Mouse (Mus musculus) forebrain, embryonic 13.5 days (tissue): ENCODE data around the gene Brap. TPM values are rescaled to one million over a fixed set of nuclear protein-coding genes. Genes with fewer than 3 reads are reported as not detected.
A peak's percentile ranks its signal among the peaks of the same experiment; 100 is the strongest.
"Not testable (repeated sequence)": the region's sequence is repeated elsewhere in the genome, so short reads cannot be mapped to it uniquely, and the experiment has no call there.

Source experiments
- ATAC-seq: fragments of 200-750 bp; cut with Nextera tagmentation; 2 replicates; pipeline ENCODE4 v1.8.0; 2017
- H3K27ac ChIP-seq: fragments of 300-500 bp; sonication (generic); 2 replicates; pipeline ENCODE4 v1.5.1; 2015; ENCODE audit warnings: inconsistent platforms, mild to moderate bottlenecking, moderate library complexity
- H3K27me3 ChIP-seq: fragments of 300-500 bp; sonication (generic); 2 replicates; pipeline ENCODE4 v1.6.1; 2015; ENCODE audit warnings: mild to moderate bottlenecking, inconsistent platforms
- H3K36me3 ChIP-seq: fragments of 300-500 bp; sonication (generic); 2 replicates; pipeline ENCODE4 v1.6.1; 2015; ENCODE audit warnings: mild to moderate bottlenecking, inconsistent platforms; ENCODE audit not compliant: poor library complexity, severe bottlenecking
- H3K4me1 ChIP-seq: fragments of 300-500 bp; sonication (generic); 2 replicates; pipeline ENCODE4 v1.6.1; 2015; ENCODE audit warnings: inconsistent platforms
- H3K4me2 ChIP-seq: fragments of 300-500 bp; sonication (generic); 2 replicates; pipeline ENCODE4 v1.6.1; 2015; ENCODE audit warnings: inconsistent platforms, mild to moderate bottlenecking, moderate library complexity
- H3K4me3 ChIP-seq: fragments of 300-500 bp; sonication (generic); 2 replicates; pipeline ENCODE4 v1.5.1; 2015; ENCODE audit warnings: mild to moderate bottlenecking, inconsistent platforms
- H3K9ac ChIP-seq: fragments of 300-500 bp; sonication (generic); 2 replicates; pipeline ENCODE4 v1.6.1; 2015; ENCODE audit warnings: mild to moderate bottlenecking, inconsistent platforms
- H3K9me3 ChIP-seq: fragments of 300-500 bp; sonication (generic); replicated peaks from 2 replicates; pipeline ENCODE4 v1.6.1; 2016; ENCODE audit warnings: inconsistent platforms
- WGBS: fragments of 180-500 bp; shearing (Covaris S2); methylation state at CpG from one replicate; pipeline ENCODE4 v1.1.7; 2015; 5-methylcytosine and 5-hydroxymethylcytosine counted together
- polyA plus RNA-seq: library from polyadenylated mRNA; unstranded; fragments of >200 nt; fragmentation: Nextera tagmentation; extraction: Ambion mirVana; gene quantifications from 2 replicates; pipeline ENCODE4 v1.2.1, GENCODE M21; 2015

Gene Brap
- polyA plus RNA-seq, 1 experiment from 2014 or later: 42.7 TPM

- WGBS: 82% methylated on average over 6 of the region's 6 CpGs
- Histone ChIP-seq H3K4me3 (no peak overlapping the region), H3K36me3 (peaks cover 73% of the 10 kb centered on the region), H3K4me2 (no peak overlapping the region), H3K27ac (no peak overlapping the region), H3K27me3 (no peaks in the 10 kb centered on the region), H3K9ac (no peak overlapping the region), H3K9me3 (no peaks in the 10 kb centered on the region), H3K4me1 (no peaks in the 10 kb centered on the region)
- no peak for ATAC-seq
Measured at GRCm38 (mm10) chr5:121685495-121685894, 25.1 kb downstream of the Brap start.

- peaks cover 65% of the 10 kb centered on the region for H3K36me3 ChIP-seq
- no peaks in the 10 kb centered on the region for H3K27me3 ChIP-seq
- 83% methylated on average over 15 of the region's 15 CpGs for WGBS
Measured at GRCm38 (mm10) chr5:121686113-121686898, 25.9 kb downstream of the Brap start.

GRCm38 (mm10) chr5:121690482-121691211 lies 30.3 kb downstream of the Brap start:
- H3K27ac ChIP-seq: no peak overlapping the region
- no peak overlapping the region for H3K9ac ChIP-seq
- WGBS: 81% methylated on average over 7 of the region's 7 CpGs

More at GRCm38 (mm10) chr5:121686113-121686898, 25.9 kb downstream of the Brap start:
- no peak overlapping the region for H3K27ac ChIP-seq
- no peak overlapping the region for H3K4me2 ChIP-seq
- ATAC-seq: no peak
- no peak overlapping the region for H3K9ac ChIP-seq
- no peak overlapping the region for H3K4me3 ChIP-seq
- H3K4me1 ChIP-seq: no peaks in the 10 kb centered on the region
- no peaks in the 10 kb centered on the region for H3K9me3 ChIP-seq

GRCm38 (mm10) chr5:121691436-121691835 lies 31.1 kb downstream of the Brap start:
- H3K4me1 ChIP-seq, H3K27me3 ChIP-seq, H3K9ac ChIP-seq, H3K4me2 ChIP-seq, H3K27ac ChIP-seq, H3K9me3 ChIP-seq, ATAC-seq, H3K4me3 ChIP-seq: not testable (repeated sequence)
- peaks cover 16% of the 10 kb centered on the region for H3K36me3 ChIP-seq
- WGBS: 85% methylated on average over 7 of the region's 7 CpGs

More at GRCm38 (mm10) chr5:121690482-121691211, 30.3 kb downstream of the Brap start:
- Histone ChIP-seq H3K4me1 (no peaks in the 10 kb centered on the region), H3K4me3 (no peak overlapping the region), H3K27me3 (no peaks in the 10 kb centered on the region), H3K9me3 (no peaks in the 10 kb centered on the region), H3K4me2 (no peak overlapping the region), H3K36me3 (peaks cover 24% of the 10 kb centered on the region)
- ATAC-seq: no peak

GRCm38 (mm10) chr5:121692897-121693296 lies 32.5 kb downstream of the Brap start:
- 0 out of 2 replicates have a peak, but pooled peaks cover 1% of the 10 kb centered on the region for H3K36me3 ChIP-seq
- 73% methylated on average over 4 of the region's 4 CpGs for WGBS
- no peak overlapping the region for H3K4me2 ChIP-seq
- no peak for ATAC-seq
- no peak overlapping the region for H3K27ac ChIP-seq
- no peaks in the 10 kb centered on the region for H3K4me1 ChIP-seq
- no peaks in the 10 kb centered on the region for H3K27me3 ChIP-seq
- H3K4me3 ChIP-seq: no peak overlapping the region
- H3K9me3 ChIP-seq: no peaks in the 10 kb centered on the region
- no peak overlapping the region for H3K9ac ChIP-seq

- Histone ChIP-seq H3K9me3 (no peaks in the 10 kb centered on the region), H3K27ac (no peak overlapping the region), H3K4me1 (no peaks in the 10 kb centered on the region), H3K4me2 (no peak overlapping the region), H3K4me3 (no peak overlapping the region), H3K9ac (no peak overlapping the region), H3K36me3 (no peaks in the 10 kb centered on the region), H3K27me3 (no peaks in the 10 kb centered on the region)
- ATAC-seq: no peak
- 48% methylated on average over 6 of the region's 6 CpGs for WGBS
Measured at GRCm38 (mm10) chr5:121696761-121697160, 36.4 kb downstream of the Brap start.

- Histone ChIP-seq H3K9me3 (no peaks in the 10 kb centered on the region), H3K27me3 (no peaks in the 10 kb centered on the region), H3K4me2 (no peak overlapping the region), H3K9ac (no peak overlapping the region), H3K4me1 (peaks cover 5% of the 10 kb centered on the region), H3K36me3 (no peaks in the 10 kb centered on the region), H3K27ac (no peak overlapping the region), H3K4me3 (no peak overlapping the region)
- ATAC-seq: no peak
- WGBS: 63% methylated on average over 5 of the region's 5 CpGs
Measured at GRCm38 (mm10) chr5:121699891-121700290, 39.5 kb downstream of the Brap start.

- Histone ChIP-seq H3K4me1 (peaks cover 8% of the 10 kb centered on the region), H3K9ac (no peak overlapping the region; the same call in 1 of the 2 replicates), H3K9me3 (no peaks in the 10 kb centered on the region), H3K4me2 (no peak overlapping the region), H3K36me3 (no peaks in the 10 kb centered on the region), H3K4me3 (no peak overlapping the region), H3K27ac (no peak overlapping the region), H3K27me3 (no peaks in the 10 kb centered on the region)
- WGBS: 35% methylated on average over 11 of the region's 11 CpGs
- ATAC-seq: no peak
Measured at GRCm38 (mm10) chr5:121700496-121700895, 40.1 kb downstream of the Brap start.

GRCm38 (mm10) chr5:121701111-121701769 lies 40.9 kb downstream of the Brap start:
- no peak overlapping the region for H3K4me3 ChIP-seq
- H3K9ac ChIP-seq: no peak overlapping the region
- 67% methylated on average over 8 of the region's 8 CpGs for WGBS
- no peak overlapping the region for H3K27ac ChIP-seq
- H3K4me1 ChIP-seq: peaks cover 8% of the 10 kb centered on the region
- no peaks in the 10 kb centered on the region for H3K36me3 ChIP-seq
- ATAC-seq: no peak
- no peak overlapping the region for H3K4me2 ChIP-seq
- no peaks in the 10 kb centered on the region for H3K9me3 ChIP-seq
- no peaks in the 10 kb centered on the region for H3K27me3 ChIP-seq

- no peak overlapping the region for H3K4me3 ChIP-seq
- 67% methylated on average over 1 of the region's 1 CpGs for WGBS
Measured at GRCm38 (mm10) chr5:121703341-121703740, 43.0 kb downstream of the Brap start.

GRCm38 (mm10) chr5:121704512-121705248 lies 44.3 kb downstream of the Brap start:
- H3K4me1 ChIP-seq: peaks cover 8% of the 10 kb centered on the region
- no peak overlapping the region for H3K27ac ChIP-seq
- ATAC-seq: no peak
- H3K36me3 ChIP-seq: no peaks in the 10 kb centered on the region
- H3K27me3 ChIP-seq: no peaks in the 10 kb centered on the region
- H3K4me2 ChIP-seq: peak overlapping the region; percentile 54
- WGBS: 5% methylated on average over 20 of the region's 20 CpGs
- peak overlapping the region; percentile 45 for H3K9ac ChIP-seq
- no peaks in the 10 kb centered on the region for H3K9me3 ChIP-seq
- H3K4me3 ChIP-seq: peak overlapping the region; percentile 19; the same call in 1 of the 2 replicates

More at GRCm38 (mm10) chr5:121703341-121703740, 43.0 kb downstream of the Brap start:
- Histone ChIP-seq H3K27ac (no peak overlapping the region), H3K4me1 (peaks cover 8% of the 10 kb centered on the region), H3K9ac (no peak overlapping the region), H3K27me3 (no peaks in the 10 kb centered on the region), H3K4me2 (no peak overlapping the region), H3K36me3 (no peaks in the 10 kb centered on the region), H3K9me3 (no peaks in the 10 kb centered on the region)
- no peak for ATAC-seq
